In genomic region chr19:43939769-43940689, GRCm38 (mm10) we compare ENCODE assay signal across 8 mouse cellular contexts. TPM values are rescaled to one million over a fixed set of nuclear protein-coding genes. Genes with fewer than 3 reads are reported as not detected.
A peak's percentile ranks its signal among the peaks of the same experiment; 100 is the strongest.
DNase-seq lines count a peak whose midpoint lies in the region; ATAC-seq and TF ChIP-seq lines count a peak whose summit lies in the region.

Dnmbp (minus strand) TSS chr19:43940191.

- H3K27me3 ChIP-seq in embryonic facial prominence, embryonic 14.5 days (replicated peaks; ENCODE audit: control insufficient read depth, insufficient read depth, low read length), result no peaks in the 10 kb centered on the region
- no peaks in the 10 kb centered on the region for H3K27me3 ChIP-seq in limb, embryonic 14.5 days (ENCODE audit: control insufficient read depth, insufficient read depth, low read length)
- H3K27me3 ChIP-seq in midbrain, embryonic 15.5 days (replicated peaks), result 0 out of 2 replicates have a peak, but pooled peaks cover 2% of the 10 kb centered on the region

- H3K4me3 ChIP-seq in embryonic facial prominence, embryonic 14.5 days (ENCODE audit: low read depth, low read length), result peak within 1 kb of the TSS; percentile 81
- peak within 1 kb of the TSS; percentile 72 for H3K4me3 ChIP-seq in limb, embryonic 14.5 days (replicated peaks; ENCODE audit: low read length)
- H3K4me3 ChIP-seq in midbrain, embryonic 15.5 days, result peak within 1 kb of the TSS; percentile 58

- H3K36me3 ChIP-seq in embryonic facial prominence, embryonic 14.5 days (ENCODE audit: control insufficient read depth, insufficient read depth, low read length), result no peaks in the 10 kb centered on the region
- no peaks in the 10 kb centered on the region for H3K36me3 ChIP-seq in limb, embryonic 14.5 days (ENCODE audit: control insufficient read depth, insufficient read depth, low read length)
- H3K36me3 ChIP-seq in midbrain, embryonic 15.5 days (replicated peaks), result no peaks in the 10 kb centered on the region

- TF ChIP-seq POLR2A in limb, embryonic 14.5 days (IDR thresholded peaks at IDR 0.05; ENCODE audit: borderline replicate concordance, extremely low read depth, insufficient read depth, insufficient read length), result no peak

- H3K9ac ChIP-seq in embryonic facial prominence, embryonic 14.5 days (ENCODE audit: low read depth, low read length), result peak within 1 kb of the TSS; percentile 87
- H3K9ac ChIP-seq in limb, embryonic 14.5 days (ENCODE audit: low read depth, low read length, severe bottlenecking), result peak within 1 kb of the TSS; percentile 83
- H3K9ac ChIP-seq in midbrain, embryonic 15.5 days, result peak within 1 kb of the TSS; percentile 54

- ATAC-seq in embryonic facial prominence, embryonic 14.5 days (ENCODE audit: low read depth), result peak; percentile 91
- ATAC-seq in limb, embryonic 14.5 days (ENCODE audit: low FRiP score, low read depth), result peak; percentile 85
- ATAC-seq in midbrain, embryonic 15.5 days (replicated peaks), result peak; percentile 91

- 8% methylated on average over 34 of the region's 94 CpGs for WGBS in embryonic facial prominence, embryonic 14.5 days
- WGBS in limb, embryonic 14.5 days, result 8% methylated on average over 63 of the region's 94 CpGs
- WGBS in midbrain, embryonic 15.5 days, result 4% methylated on average over 73 of the region's 94 CpGs

- H3K4me2 ChIP-seq in embryonic facial prominence, embryonic 14.5 days (ENCODE audit: low read depth, low read length), result peak within 1 kb of the TSS; percentile 60
- H3K4me2 ChIP-seq in limb, embryonic 14.5 days (replicated peaks; ENCODE audit: low read depth, low read length, severe bottlenecking), result peak within 1 kb of the TSS; percentile 62
- peak within 1 kb of the TSS; percentile 58 for H3K4me2 ChIP-seq in midbrain, embryonic 15.5 days

- no peaks in the 10 kb centered on the region for H3K9me3 ChIP-seq in embryonic facial prominence, embryonic 14.5 days (ENCODE audit: control insufficient read depth, low read length)
- H3K9me3 ChIP-seq in limb, embryonic 14.5 days (ENCODE audit: control insufficient read depth, low read length), result no peaks in the 10 kb centered on the region
- H3K9me3 ChIP-seq in midbrain, embryonic 15.5 days, result no peaks in the 10 kb centered on the region

- peak; percentile 71 for DNase-seq in 3T3-L1 (ENCODE audit: low read depth, low spot score)
- peak; percentile 70 to 80 for DNase-seq in adrenal gland, postnatal 4 days (ENCODE audit: low spot score in 2 of 2)
- DNase-seq in embryonic facial prominence, embryonic 14.5 days (ENCODE audit: low spot score), result peak; percentile 83
- peak; percentile 65 for DNase-seq in heart, adult 8-10 months (ENCODE audit: low spot score)
- DNase-seq in kidney, adult 8-10 months, result peak; percentile 54 to 74
- peak; percentile 84 for DNase-seq in limb, embryonic 14.5 days (ENCODE audit: low spot score)
- DNase-seq in spleen, adult 18-20 months, result peak; percentile 68 to 90

- no peak within 1 kb of the TSS; the same call in 1 of the 2 replicates for H3K27ac ChIP-seq in embryonic facial prominence, embryonic 14.5 days (replicated peaks; ENCODE audit: low read depth, low read length)
- H3K27ac ChIP-seq in limb, embryonic 14.5 days (replicated peaks; ENCODE audit: low read depth, low read length), result peak within 1 kb of the TSS; percentile 58
- H3K27ac ChIP-seq in midbrain, embryonic 15.5 days, result no peak within 1 kb of the TSS

- H3K4me1 ChIP-seq in embryonic facial prominence, embryonic 14.5 days (ENCODE audit: control insufficient read depth, insufficient read depth, low read length), result peaks cover 12% of the 10 kb centered on the region; the same call in 1 of the 2 replicates
- peaks cover 14% of the 10 kb centered on the region for H3K4me1 ChIP-seq in limb, embryonic 14.5 days (ENCODE audit: control insufficient read depth, insufficient read depth, low read length)
- peaks cover 9% of the 10 kb centered on the region for H3K4me1 ChIP-seq in midbrain, embryonic 15.5 days

RNA-seq across cellular contexts. Expression of gene Dnmbp, which starts in this region (rescaled TPM):
- 10 to 100 TPM; 22.6 to 23.1 TPM for total RNA-seq in adrenal gland, postnatal 4 days (2021)
- 15.3 and 18.8 TPM in 2 replicates for polyA plus RNA-seq in embryonic facial prominence, embryonic 14.5 days (2014; fragmentation: Nextera tagmentation; extraction: Ambion mirVana)
- 10 to 100 TPM in 1 of 4 experiments, 1 to 10 TPM in 3; 8.9 to 10.3 (median 9.2) TPM for total RNA-seq in heart, adult 8-10 months (2022)
- 33.0 and 39.7 TPM in 2 replicates for polyA plus RNA-seq in limb, embryonic 14.5 days (2012; rRNA removed)
- polyA plus RNA-seq in limb, embryonic 14.5 days (2014; fragmentation: Nextera tagmentation; extraction: Ambion mirVana), result 23.3 and 26.1 TPM in 2 replicates
- 8.1 and 8.8 TPM in 2 replicates for polyA plus RNA-seq in midbrain, embryonic 15.5 days (2015; fragmentation: Nextera tagmentation; extraction: Ambion mirVana)
